Mouse (Mus musculus): ENCODE measurements around the gene Ptges2.

GRCm38 (mm10) chr2:32349625-32350255 lies 46.0 kb upstream of the Ptges2 start:
- no peak for TF ChIP-seq POLR2AphosphoS2 (IDR thresholded peaks at IDR 0.05; ENCODE audit: low read depth, low read length)
- TF ChIP-seq CTCF (conservative IDR thresholded peaks at IDR 0.05 in 1 of 2, IDR thresholded peaks at IDR 0.05 in 1 of 2; ENCODE audit: low read depth in 2 of 2, low read length in 2 of 2) = no peak
- no peak for TF ChIP-seq POLR2A (IDR thresholded peaks at IDR 0.05; ENCODE audit: low read depth, low read length)
- no peak for TF ChIP-seq ZMIZ1 (IDR thresholded peaks at IDR 0.05; ENCODE audit: low read depth, low read length)
- TF ChIP-seq TCF12 (IDR thresholded peaks at IDR 0.05; ENCODE audit: low read depth, low read length) = no peak
- TF ChIP-seq EP300 (IDR thresholded peaks at IDR 0.05; ENCODE audit: low read length) = no peak
- no peak for TF ChIP-seq USF2 (conservative IDR thresholded peaks at IDR 0.05; ENCODE audit: low read depth, low read length)
- TF ChIP-seq CHD2 (IDR thresholded peaks at IDR 0.05; ENCODE audit: low read length) = no peak
- TF ChIP-seq RCOR1 (conservative IDR thresholded peaks at IDR 0.05; ENCODE audit: low read depth, low read length) = no peak
